Mouse (Mus musculus) hematopoietic stem cell, adult 5-6 weeks (primary cell): ENCODE measurements around the gene Tenm2. TPM values are rescaled to one million over a fixed set of nuclear protein-coding genes. Genes with fewer than 3 reads are reported as not detected.

Experiments
- ATAC-seq, 2 experiments: fragments of 125-278 bp in 1 of 2; replicated peaks in 1 of 2; 2 replicates each; pipeline ENCODE4 v1.8.0; 2016 to 2017; ENCODE audit warnings: inconsistent platforms in 2 of 2, mild to moderate bottlenecking in 2 of 2, moderate number of reproducible peaks in 2 of 2, low read depth in 1 of 2, moderate TSS enrichment in 1 of 2; ENCODE audit not compliant: low FRiP score in 2 of 2, poor library complexity in 2 of 2, severe bottlenecking in 2 of 2, insufficient read depth in 1 of 2, low TSS enrichment in 1 of 2
- total RNA-seq: library from RNA; stranded (forward); fragments of 172-1452, 232-1000 nt; gene quantifications from 2 replicates; pipeline ENCODE4 v1.2.3, GENCODE M21; 2017

Tenm2 gene
- not detected in 2 replicates for total RNA-seq

DNA sequence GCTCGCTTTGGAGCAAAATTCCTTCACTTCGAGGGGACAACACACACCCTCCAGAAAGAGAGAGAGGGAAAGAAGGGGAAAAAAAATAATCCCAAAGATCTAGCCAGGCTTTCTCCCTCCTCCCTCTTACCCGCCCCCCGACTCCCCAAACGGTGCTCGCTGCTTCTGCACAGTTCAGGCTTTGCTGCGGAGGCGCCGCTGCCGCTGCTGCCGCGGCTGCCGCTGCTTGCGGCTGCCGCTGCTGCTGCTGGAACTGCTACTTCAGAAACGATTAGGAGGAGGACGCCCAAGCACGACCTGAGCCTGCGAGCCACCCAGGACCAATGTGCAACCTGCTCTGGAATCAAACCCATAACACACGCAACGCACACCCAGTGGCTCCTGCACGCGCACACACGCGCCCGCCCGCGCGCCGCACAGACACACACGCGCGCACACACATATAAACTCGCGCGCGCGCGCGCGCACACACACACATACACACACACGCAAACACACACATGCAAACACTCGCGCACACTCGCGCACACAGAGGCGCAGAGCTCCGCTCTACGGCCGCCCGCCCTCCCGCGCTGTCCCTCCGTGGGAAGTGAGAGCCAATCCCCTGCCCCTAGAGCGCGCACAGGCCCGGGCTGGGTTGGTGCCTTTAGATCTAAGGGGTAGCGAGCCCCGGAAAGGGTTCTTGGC is at the start of gene Tenm2:
Gene Tenm2 (minus strand): TSS at position 51 of the 687 bp plus-strand sequence.
- no peak for ATAC-seq

- no peak for ATAC-seq
Observed at GRCm38 (mm10) chr11:37285186-37285585, 49.4 kb upstream of the Tenm2 start.

- no peak for ATAC-seq
Observed at GRCm38 (mm10) chr11:37248796-37249195, 13.0 kb upstream of the Tenm2 start.

DNA sequence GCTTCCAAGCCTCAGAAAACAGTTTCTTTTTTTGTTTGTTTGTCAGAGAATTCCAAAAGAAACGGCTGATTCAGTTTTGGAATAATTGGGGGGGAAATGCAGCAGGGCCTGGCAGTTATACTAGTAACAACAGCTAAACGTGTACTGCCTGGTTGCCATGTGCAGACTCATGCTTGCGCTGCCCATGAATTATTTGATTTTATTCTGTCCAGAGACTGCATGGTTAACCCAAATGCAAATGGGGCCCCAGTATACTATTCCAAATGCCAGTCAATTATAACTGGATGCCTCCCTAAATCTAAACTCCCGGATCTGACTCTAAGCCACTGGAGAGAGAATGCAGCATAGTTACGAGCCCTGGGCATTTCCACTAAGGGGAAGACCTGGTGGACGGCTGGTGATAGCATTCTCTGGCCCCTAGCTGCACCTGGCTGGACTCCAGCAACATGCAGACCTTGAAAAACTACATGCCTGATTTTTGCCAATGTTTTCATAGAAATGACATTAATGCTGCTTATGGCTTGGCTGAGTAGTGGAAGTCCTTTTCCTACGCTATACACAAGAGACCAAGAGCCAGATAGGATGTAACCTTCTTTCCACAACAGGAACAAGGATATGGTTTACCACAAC is 1.4 kb upstream of the Tenm2 start:
- no peak for ATAC-seq

GRCm38 (mm10) chr11:37236601-37237083 is 878 bp upstream of the Tenm2 start:
- ATAC-seq, result no peak

DNA sequence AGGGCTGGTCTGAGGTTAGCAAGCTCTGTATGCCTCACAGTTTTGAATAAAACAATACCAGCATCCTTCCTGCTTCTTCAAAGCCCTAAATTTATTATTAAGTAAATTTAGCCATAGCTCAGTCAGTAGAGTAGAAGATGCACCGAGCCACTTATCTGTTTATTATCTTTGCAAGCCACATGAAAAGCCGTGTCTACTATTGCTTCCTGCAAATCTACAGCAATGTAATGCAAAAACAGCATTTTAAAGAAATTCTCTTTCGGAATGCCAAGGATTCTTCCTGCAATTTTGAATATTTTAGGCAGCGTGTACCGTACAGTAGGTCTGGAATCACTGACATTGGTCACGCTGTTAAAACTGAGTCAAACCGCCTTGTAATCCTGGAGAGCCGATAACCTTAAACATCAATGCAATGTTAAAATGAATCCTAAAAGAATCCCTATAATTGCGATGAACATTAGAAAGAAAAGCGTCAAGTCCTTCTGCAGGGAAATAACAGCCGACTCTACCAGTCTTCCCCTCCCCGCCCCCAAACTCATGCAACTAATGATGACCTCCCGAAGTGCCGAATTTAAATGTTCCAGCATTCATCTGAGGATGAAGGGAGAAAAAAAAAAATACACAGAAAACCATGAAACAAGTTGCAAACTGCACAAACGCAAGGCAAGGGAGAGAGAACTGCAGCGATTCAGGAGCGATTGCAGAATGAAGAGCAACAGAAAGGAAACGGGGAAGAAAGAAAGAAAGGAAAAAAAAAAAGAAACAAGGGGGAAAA is 556 bp downstream of the Tenm2 start:
- ATAC-seq, result no peak

GRCm38 (mm10) chr11:37227404-37227803 is 8.4 kb downstream of the Tenm2 start:
- no peak for ATAC-seq

- no peak for ATAC-seq
Observed at GRCm38 (mm10) chr11:37226943-37227342, 8.8 kb downstream of the Tenm2 start.

GRCm38 (mm10) chr11:37222737-37223136 is 13.0 kb downstream of the Tenm2 start:
- ATAC-seq, result no peak

- ATAC-seq, result no peak
Observed at GRCm38 (mm10) chr11:37222056-37222455, 13.7 kb downstream of the Tenm2 start.

- ATAC-seq, result no peak
Observed at GRCm38 (mm10) chr11:37220921-37221320, 14.8 kb downstream of the Tenm2 start.

DNA sequence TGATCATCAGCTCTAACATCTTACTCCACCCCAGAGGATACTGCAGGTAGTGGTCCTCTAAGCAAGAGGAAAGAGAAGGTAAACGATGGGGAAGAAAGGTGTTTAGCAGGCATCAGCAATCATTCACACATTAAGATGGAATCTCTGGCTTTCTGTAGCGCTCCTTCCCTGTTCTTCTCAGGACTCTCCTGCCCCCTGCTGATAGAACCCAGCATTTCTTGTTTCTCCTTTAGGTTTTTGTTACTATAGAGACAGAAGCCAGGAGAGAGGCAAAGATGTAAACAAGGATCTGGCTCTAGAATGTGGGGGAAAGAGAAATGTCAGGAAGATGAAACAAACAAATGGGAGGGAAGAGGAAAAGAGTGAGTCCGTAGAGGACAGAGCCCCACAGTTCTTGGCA is 49.6 kb downstream of the Tenm2 start:
- ATAC-seq, result no peak

- no peak for ATAC-seq
Observed at GRCm38 (mm10) chr11:37177426-37177825, 58.3 kb downstream of the Tenm2 start.

- ATAC-seq, result no peak
Observed at GRCm38 (mm10) chr11:37153933-37154880, 81.6 kb downstream of the Tenm2 start.

GRCm38 (mm10) chr11:37153382-37153781 is 82.4 kb downstream of the Tenm2 start:
- no peak for ATAC-seq

GRCm38 (mm10) chr11:37150011-37150410 is 85.8 kb downstream of the Tenm2 start:
- ATAC-seq, result no peak

GRCm38 (mm10) chr11:37143996-37144395 is 91.8 kb downstream of the Tenm2 start:
- ATAC-seq, result no peak
